Mouse (Mus musculus) cerebellum, adult 2 months (tissue): Measurements from ENCODE around the gene Hacd2.

ENCODE experiments used
- CTCF ChIP-seq: fragments of 200-500 bp; IDR thresholded peaks from 2 replicates; pipeline ENCODE4 v1.5.1; 2011; ENCODE audit warnings: low read depth, mild to moderate bottlenecking, control low read depth, low read length, moderate library complexity, borderline replicate concordance; ENCODE audit not compliant: insufficient read depth
- POLR2A ChIP-seq: fragments of 200-500 bp; IDR thresholded peaks from 2 replicates; pipeline ENCODE4 v1.6.1; 2011; ENCODE audit warnings: low read length, control low read depth, borderline replicate concordance; ENCODE audit not compliant: insufficient read depth

DNA sequence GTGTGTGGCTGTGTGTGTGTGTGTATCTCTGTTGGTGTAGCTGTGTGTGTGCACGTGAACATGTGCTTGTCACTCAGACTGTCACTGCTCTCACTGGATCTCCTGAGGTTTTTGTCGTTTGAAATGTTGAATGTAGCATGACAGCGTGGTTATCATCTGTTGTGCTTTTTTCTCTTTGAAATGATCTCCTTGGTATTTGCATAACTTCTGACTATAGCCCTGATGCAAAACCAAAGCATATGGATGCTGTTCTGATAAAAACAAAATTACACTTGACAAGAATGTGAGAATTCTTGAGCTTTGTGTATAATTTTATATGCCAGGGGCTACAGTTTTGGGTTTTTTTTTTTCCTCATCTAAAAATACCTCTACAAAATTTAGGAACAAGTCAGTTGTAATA lies 23.2 kb upstream of the Hacd2 start:
- TF ChIP-seq POLR2A = no peak
- no peak for TF ChIP-seq CTCF
